Mouse (Mus musculus) E14TG2a.4 (cell line): ENCODE data around the gene Serpina12.

Experiments
- H3K27me3 ChIP-seq: 2 replicates; pipeline ENCODE4 v1.6.1; 2014; ENCODE audit warnings: low read length, control low read depth; ENCODE audit not compliant: insufficient read depth
- H3K36me3 ChIP-seq: 2 replicates; pipeline ENCODE4 v1.6.1; 2014; ENCODE audit warnings: low read length, control low read depth; ENCODE audit not compliant: insufficient read depth
- H3K4me1 ChIP-seq: replicated peaks from 2 replicates; pipeline ENCODE4 v1.6.1; 2014; ENCODE audit warnings: low read depth, low read length, control low read depth
- H3K4me3 ChIP-seq: replicated peaks from 2 replicates; pipeline ENCODE4 v1.5.1; 2014; ENCODE audit warnings: mild to moderate bottlenecking, low read length
- H3K9me3 ChIP-seq: 2 replicates; pipeline ENCODE4 v1.6.1; 2014; ENCODE audit warnings: low read length, control low read depth
- CTCF ChIP-seq: conservative IDR thresholded peaks from 2 replicates; pipeline ENCODE4 v1.5.1; 2014; ENCODE audit warnings: low read length
- NANOG ChIP-seq: IDR thresholded peaks from 2 replicates; pipeline ENCODE4 v1.6.1; 2014; ENCODE audit warnings: borderline replicate concordance, low read length, mixed read lengths
- POU5F1 ChIP-seq: IDR thresholded peaks from 2 replicates; pipeline ENCODE4 v1.6.1; 2014; ENCODE audit warnings: low read length, borderline replicate concordance

The Serpina12 gene

GRCm38 (mm10) chr12:104044343-104044742 lies at the start of gene Serpina12:
Gene Serpina12, minus strand, starts transcription at chr12:104044443.
- Histone ChIP-seq H3K4me3 (no peak within 1 kb of the TSS), H3K4me1 (peaks cover 7% of the 10 kb centered on the region; the same call in 1 of the 2 replicates), H3K36me3 (no peaks in the 10 kb centered on the region), H3K27me3 (no peaks in the 10 kb centered on the region), H3K9me3 (no peaks in the 10 kb centered on the region)
- TF ChIP-seq POU5F1 = no peak
- no peak for TF ChIP-seq CTCF
- no peak for TF ChIP-seq NANOG

GRCm38 (mm10) chr12:104091303-104091702 lies 47.1 kb upstream of the Serpina12 start:
- TF ChIP-seq NANOG (no peak), CTCF (no peak), POU5F1 (no peak)
- Histone ChIP-seq H3K4me3 (no peak overlapping the region), H3K4me1 (no peaks in the 10 kb centered on the region), H3K9me3 (no peaks in the 10 kb centered on the region), H3K27me3 (no peaks in the 10 kb centered on the region), H3K36me3 (no peaks in the 10 kb centered on the region)

GRCm38 (mm10) chr12:104090119-104090518 lies 45.9 kb upstream of the Serpina12 start:
- Histone ChIP-seq H3K36me3 (no peaks in the 10 kb centered on the region), H3K9me3 (no peaks in the 10 kb centered on the region), H3K4me3 (no peak overlapping the region), H3K4me1 (no peaks in the 10 kb centered on the region), H3K27me3 (no peaks in the 10 kb centered on the region)
- no peak for TF ChIP-seq NANOG

GRCm38 (mm10) chr12:104072286-104072685 lies 28.0 kb upstream of the Serpina12 start:
- Histone ChIP-seq H3K4me3 (no peak overlapping the region), H3K27me3 (peaks cover 10% of the 10 kb centered on the region; the same call in 1 of the 2 replicates), H3K36me3 (no peaks in the 10 kb centered on the region), H3K9me3 (peaks cover 7% of the 10 kb centered on the region; the same call in 1 of the 2 replicates), H3K4me1 (no peaks in the 10 kb centered on the region)
- TF ChIP-seq CTCF = no peak
- TF ChIP-seq NANOG = no peak
- TF ChIP-seq POU5F1 = no peak

GRCm38 (mm10) chr12:104071708-104072107 lies 27.5 kb upstream of the Serpina12 start:
- Histone ChIP-seq H3K4me1 (no peaks in the 10 kb centered on the region), H3K9me3 (peaks cover 3% of the 10 kb centered on the region; the same call in 1 of the 2 replicates), H3K4me3 (no peak overlapping the region), H3K27me3 (peaks cover 10% of the 10 kb centered on the region; the same call in 1 of the 2 replicates), H3K36me3 (no peaks in the 10 kb centered on the region)
- TF ChIP-seq NANOG (no peak), CTCF (no peak), POU5F1 (no peak)

- Histone ChIP-seq H3K4me3 (no peak overlapping the region), H3K27me3 (peaks cover 5% of the 10 kb centered on the region; the same call in 1 of the 2 replicates), H3K36me3 (no peaks in the 10 kb centered on the region), H3K4me1 (no peaks in the 10 kb centered on the region; the same call in 1 of the 2 replicates), H3K9me3 (peaks cover 3% of the 10 kb centered on the region; the same call in 1 of the 2 replicates)
- no peak for TF ChIP-seq NANOG
- peak; percentile 45 for TF ChIP-seq CTCF
- no peak for TF ChIP-seq POU5F1
Observed at GRCm38 (mm10) chr12:104069620-104070019, 25.4 kb upstream of the Serpina12 start.

- H3K27me3 ChIP-seq = peaks cover 12% of the 10 kb centered on the region
- TF ChIP-seq CTCF = no peak
- TF ChIP-seq NANOG = no peak
- TF ChIP-seq POU5F1 = no peak
- H3K36me3 ChIP-seq = no peaks in the 10 kb centered on the region
- no peak overlapping the region for H3K4me3 ChIP-seq
- H3K9me3 ChIP-seq = no peaks in the 10 kb centered on the region
- H3K4me1 ChIP-seq = no peaks in the 10 kb centered on the region; the same call in 1 of the 2 replicates
Observed at GRCm38 (mm10) chr12:104067549-104067948, 23.3 kb upstream of the Serpina12 start.

- H3K27me3 ChIP-seq = peaks cover 13% of the 10 kb centered on the region; the same call in 1 of the 2 replicates
- no peaks in the 10 kb centered on the region; the same call in 1 of the 2 replicates for H3K4me1 ChIP-seq
- no peak overlapping the region for H3K4me3 ChIP-seq
- H3K9me3 ChIP-seq = no peaks in the 10 kb centered on the region
- no peaks in the 10 kb centered on the region for H3K36me3 ChIP-seq
- no peak for TF ChIP-seq POU5F1
- TF ChIP-seq NANOG = no peak
- peak; percentile 78 for TF ChIP-seq CTCF
Observed at GRCm38 (mm10) chr12:104066241-104066640, 22.0 kb upstream of the Serpina12 start.

GRCm38 (mm10) chr12:104064996-104065395 lies 20.8 kb upstream of the Serpina12 start:
- H3K4me3 ChIP-seq = no peak overlapping the region
- H3K36me3 ChIP-seq = no peaks in the 10 kb centered on the region
- H3K4me1 ChIP-seq = no peaks in the 10 kb centered on the region; the same call in 1 of the 2 replicates
- TF ChIP-seq POU5F1 = no peak
- peaks cover 13% of the 10 kb centered on the region; the same call in 1 of the 2 replicates for H3K27me3 ChIP-seq
- H3K9me3 ChIP-seq = no peaks in the 10 kb centered on the region
